Mouse (Mus musculus) kidney, adult 2 months (tissue): Measurements from ENCODE around the gene Kdm4b.

ENCODE experiments used
- CTCF ChIP-seq: fragments of 200-500 bp; conservative IDR thresholded peaks from 2 replicates; pipeline ENCODE4 v1.5.1; 2011; ENCODE audit warnings: low read depth, mild to moderate bottlenecking, control low read depth, low read length, moderate library complexity, mixed read lengths; ENCODE audit not compliant: insufficient read depth, insufficient read length
- POLR2A ChIP-seq: fragments of 200-500 bp; IDR thresholded peaks from one replicate; pipeline ENCODE4 v1.6.1; 2011; ENCODE audit warnings: low read depth, low read length, control low read depth

DNA sequence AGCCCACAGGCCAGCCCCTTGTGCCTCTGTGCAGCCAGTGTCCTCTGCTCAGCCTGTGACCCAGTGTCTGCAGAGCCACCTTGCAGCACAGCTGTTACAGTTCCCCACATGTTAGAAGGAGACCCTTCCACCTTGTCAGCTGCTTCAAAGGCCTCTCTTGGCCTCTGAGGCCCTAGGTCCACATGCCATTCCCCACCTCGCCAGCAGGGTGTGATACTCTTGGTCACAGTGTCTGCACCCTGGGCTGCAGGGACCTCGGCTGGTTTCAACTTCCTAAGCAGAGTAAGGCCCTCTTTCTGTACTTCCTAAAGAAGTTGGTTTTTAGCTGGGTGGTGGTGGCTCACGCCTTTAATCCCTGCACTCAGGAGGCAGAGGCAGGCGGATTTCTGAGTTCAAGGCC is 13.0 kb downstream of the Kdm4b start:
- TF ChIP-seq CTCF (peak; percentile 48), POLR2A (no peak)
